Mouse (Mus musculus) macrophage (primary cell): ENCODE data around the gene Fibcd1. TPM values are rescaled to one million over a fixed set of nuclear protein-coding genes. Genes with fewer than 3 reads are reported as not detected.

Experiments used
- H3K27ac ChIP-seq: fragments of 350-480 bp; formaldehyde crosslinking; 2 replicates; pipeline ENCODE4 v1.9.0; 2021
- H3K36me3 ChIP-seq: fragments of 350-480 bp; formaldehyde crosslinking; 2 replicates; pipeline ENCODE4 v1.9.0; 2021; ENCODE audit errors: inconsistent target
- H3K4me3 ChIP-seq: fragments of 350-480 bp; formaldehyde crosslinking; 2 replicates; pipeline ENCODE4 v1.9.0; 2021; ENCODE audit errors: inconsistent target
- H3K79me2 ChIP-seq: fragments of 350-480 bp; formaldehyde crosslinking; 2 replicates; pipeline ENCODE4 v1.9.0; 2021; ENCODE audit errors: inconsistent target
- WGBS: methylation state at CpG from one replicate; pipeline ENCODE4 v1.1.7; 2026; ENCODE audit warnings: inconsistent platforms; ENCODE audit not compliant: missing documents; 5-methylcytosine and 5-hydroxymethylcytosine counted together
- polyA plus RNA-seq: library from polyadenylated mRNA; stranded (reverse); fragments of 250-400 nt; gene quantifications from 3 replicates; pipeline ENCODE4 v1.2.4, GENCODE M21; 2018; ENCODE audit warnings: inconsistent platforms

Gene Fibcd1
- polyA plus RNA-seq, 1 experiment from 2014 or later = not detected

- Histone ChIP-seq H3K27ac (no peak overlapping the region), H3K4me3 (no peak overlapping the region), H3K79me2 (no peaks in the 10 kb centered on the region; the same call in 1 of the 2 replicates), H3K36me3 (peaks cover 67% of the 10 kb centered on the region)
- WGBS = 41% methylated on average over 7 of the region's 7 CpGs
Measured at GRCm38 (mm10) chr2:31787029-31787428, 58.8 kb downstream of the Fibcd1 start.

DNA sequence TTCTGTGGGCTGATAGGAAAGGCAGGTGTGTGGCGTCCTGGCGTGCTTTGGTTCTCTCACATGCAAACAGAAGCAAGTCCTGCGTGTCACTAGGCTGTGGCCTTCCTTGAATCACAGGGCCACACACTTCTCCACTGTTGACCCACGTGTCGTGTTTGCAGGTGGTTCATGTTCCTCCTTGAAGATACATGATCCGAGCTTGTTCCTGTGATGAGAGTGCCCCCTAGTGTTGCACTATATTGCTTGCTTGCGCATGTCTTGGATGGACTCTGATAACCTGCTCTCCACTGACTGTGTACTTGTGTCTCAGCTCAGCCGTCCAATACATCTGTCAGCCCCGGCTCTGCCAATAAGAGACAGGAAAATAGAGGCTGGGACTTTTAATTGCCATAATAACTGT lies 60.7 kb downstream of the Fibcd1 start:
- H3K79me2 ChIP-seq = no peaks in the 10 kb centered on the region; the same call in 1 of the 2 replicates
- H3K27ac ChIP-seq = no peak overlapping the region
- peaks cover 67% of the 10 kb centered on the region for H3K36me3 ChIP-seq
- 31% methylated on average over 9 of the region's 9 CpGs for WGBS
- H3K4me3 ChIP-seq = no peak overlapping the region

DNA sequence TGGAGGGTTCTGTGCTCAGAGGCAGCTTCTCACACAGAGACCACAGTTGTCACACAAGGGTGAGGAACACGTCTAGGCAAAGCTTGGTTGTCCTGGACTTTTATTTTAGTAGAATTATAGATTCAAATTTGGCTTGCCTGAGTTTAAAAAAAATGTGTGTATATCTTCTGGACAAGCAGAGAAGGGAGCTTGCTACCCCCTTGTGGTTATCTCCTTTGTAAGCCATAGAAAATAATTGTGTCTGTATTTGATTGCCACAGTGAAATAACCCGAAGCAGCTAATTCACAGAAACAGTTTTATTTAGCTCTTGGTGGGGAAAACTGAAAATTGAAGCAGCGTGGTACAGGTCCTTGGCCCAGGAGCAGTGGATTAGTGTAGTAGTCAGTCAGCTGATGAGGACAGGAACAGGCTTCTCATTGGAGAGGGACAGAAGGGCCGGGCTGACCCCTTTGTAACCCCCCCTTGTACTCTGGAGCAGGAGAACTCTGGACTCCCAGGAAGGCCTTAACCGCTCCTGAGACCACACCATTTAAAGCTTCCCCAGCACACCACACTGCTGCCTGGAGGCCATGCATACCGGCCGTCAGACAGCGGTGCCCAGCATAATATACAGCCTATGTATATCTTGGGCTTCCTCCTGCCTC lies 62.7 kb downstream of the Fibcd1 start:
- H3K79me2 ChIP-seq = peaks cover 7% of the 10 kb centered on the region; the same call in 1 of the 2 replicates
- H3K27ac ChIP-seq = no peak overlapping the region
- H3K4me3 ChIP-seq = no peak overlapping the region
- H3K36me3 ChIP-seq = peaks cover 72% of the 10 kb centered on the region
- WGBS = 92% methylated on average over 4 of the region's 8 CpGs

- Histone ChIP-seq H3K79me2 (peaks cover 45% of the 10 kb centered on the region), H3K36me3 (peaks cover 52% of the 10 kb centered on the region), H3K4me3 (no peak overlapping the region), H3K27ac (no peak overlapping the region)
- WGBS = 93% methylated on average over 2 of the region's 2 CpGs
Measured at GRCm38 (mm10) chr2:31779258-31779657, 66.5 kb downstream of the Fibcd1 start.

DNA sequence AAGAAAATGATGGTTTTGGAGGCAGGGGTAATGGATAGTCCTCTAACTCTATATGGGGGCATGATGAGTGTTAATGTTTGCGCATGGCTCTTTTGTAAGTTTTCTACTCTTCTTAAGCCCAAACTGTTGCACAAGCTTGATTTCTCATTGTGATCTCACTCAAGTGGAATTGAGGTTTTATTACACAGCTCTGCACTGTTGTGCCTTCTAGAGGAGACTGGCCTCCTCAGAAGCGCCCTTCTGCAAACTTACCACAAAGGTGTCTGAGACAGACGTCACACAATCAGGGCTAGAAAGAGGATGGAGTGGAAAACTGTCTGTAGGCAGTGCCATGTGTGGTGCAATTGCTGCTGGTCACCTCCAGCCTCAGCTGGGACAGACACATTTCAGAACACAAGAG lies 69.3 kb downstream of the Fibcd1 start:
- H3K4me3 ChIP-seq = no peak overlapping the region
- peaks cover 38% of the 10 kb centered on the region for H3K36me3 ChIP-seq
- H3K27ac ChIP-seq = no peak overlapping the region
- peaks cover 73% of the 10 kb centered on the region for H3K79me2 ChIP-seq
- WGBS = 95% methylated on average over 3 of the region's 3 CpGs

DNA sequence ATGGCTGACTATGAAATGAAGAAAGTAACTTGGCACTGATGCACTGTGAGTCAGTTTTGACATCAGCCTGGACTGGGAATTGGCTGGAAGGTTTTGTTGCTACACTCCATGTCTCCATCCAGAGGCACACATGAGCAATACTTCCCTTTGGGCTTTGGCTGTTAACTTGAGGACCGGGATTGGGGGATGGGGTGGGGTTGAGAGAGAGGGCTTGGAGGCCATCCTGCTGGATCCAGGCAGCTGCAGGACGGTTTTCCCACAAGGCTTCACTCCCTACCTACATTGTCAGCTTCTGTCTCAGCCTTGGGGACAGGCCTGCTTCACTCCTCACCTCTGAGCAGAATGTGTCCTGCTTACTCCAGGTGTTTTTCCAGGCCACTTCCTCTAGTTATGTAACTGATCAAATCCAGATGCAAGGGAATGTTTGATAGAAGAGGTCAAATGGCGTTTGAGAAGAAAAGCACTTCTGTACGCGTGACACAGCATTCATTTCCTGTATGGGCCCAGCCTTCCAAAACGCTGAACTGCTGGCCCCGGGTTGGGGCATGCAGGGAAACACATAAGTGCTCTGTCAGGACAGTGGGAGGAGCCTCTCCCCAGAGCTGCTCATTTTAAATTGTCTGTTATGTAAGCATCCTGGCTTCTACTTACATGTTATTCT lies 74.9 kb downstream of the Fibcd1 start:
- WGBS = 15% methylated on average over 7 of the region's 7 CpGs
- H3K27ac ChIP-seq = peak overlapping the region; percentile 97
- no peaks in the 10 kb centered on the region for H3K36me3 ChIP-seq
- peaks cover 76% of the 10 kb centered on the region for H3K79me2 ChIP-seq
- peak overlapping the region; percentile 4; the same call in 1 of the 2 replicates for H3K4me3 ChIP-seq

DNA sequence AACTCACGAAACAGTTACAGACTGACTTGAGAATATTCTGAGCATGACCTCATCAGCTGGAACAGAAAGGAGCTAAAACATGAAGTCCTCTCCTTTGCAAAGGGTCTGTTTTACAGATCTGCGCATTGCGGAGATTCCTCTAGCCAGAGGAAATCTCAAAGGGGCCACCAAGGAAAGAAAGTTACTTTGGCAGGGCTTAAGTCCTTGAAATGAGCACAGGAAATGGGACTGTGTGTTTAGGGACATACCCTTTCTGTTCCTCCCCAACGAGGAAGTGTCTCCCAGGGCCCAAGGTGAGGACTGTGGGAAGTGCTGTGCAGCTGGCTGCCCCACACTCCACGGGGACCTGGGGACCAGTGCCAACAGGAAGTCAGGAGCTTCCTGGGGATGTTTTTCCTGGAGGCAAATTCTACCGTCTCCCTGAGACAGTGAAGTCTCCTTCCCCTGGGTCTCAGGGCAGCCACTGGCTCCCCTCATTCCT lies 76.1 kb downstream of the Fibcd1 start:
- peaks cover 76% of the 10 kb centered on the region for H3K79me2 ChIP-seq
- H3K27ac ChIP-seq = peak overlapping the region; percentile 97
- WGBS = 9% methylated on average over 6 of the region's 6 CpGs
- H3K4me3 ChIP-seq = peak overlapping the region; percentile 5; the same call in 1 of the 2 replicates
- H3K36me3 ChIP-seq = no peaks in the 10 kb centered on the region

- peaks cover 76% of the 10 kb centered on the region for H3K79me2 ChIP-seq
- H3K27ac ChIP-seq = peak overlapping the region; percentile 97
- H3K36me3 ChIP-seq = no peaks in the 10 kb centered on the region
- peak overlapping the region; percentile 5; the same call in 1 of the 2 replicates for H3K4me3 ChIP-seq
- 8% methylated on average over 4 of the region's 4 CpGs for WGBS
Measured at GRCm38 (mm10) chr2:31769115-31769514, 76.7 kb downstream of the Fibcd1 start.

GRCm38 (mm10) chr2:31767815-31768214 lies 78.0 kb downstream of the Fibcd1 start:
- 84% methylated on average over 4 of the region's 4 CpGs for WGBS
- no peak overlapping the region for H3K27ac ChIP-seq
- H3K79me2 ChIP-seq = peaks cover 73% of the 10 kb centered on the region
- H3K36me3 ChIP-seq = no peaks in the 10 kb centered on the region
- H3K4me3 ChIP-seq = no peak overlapping the region

DNA sequence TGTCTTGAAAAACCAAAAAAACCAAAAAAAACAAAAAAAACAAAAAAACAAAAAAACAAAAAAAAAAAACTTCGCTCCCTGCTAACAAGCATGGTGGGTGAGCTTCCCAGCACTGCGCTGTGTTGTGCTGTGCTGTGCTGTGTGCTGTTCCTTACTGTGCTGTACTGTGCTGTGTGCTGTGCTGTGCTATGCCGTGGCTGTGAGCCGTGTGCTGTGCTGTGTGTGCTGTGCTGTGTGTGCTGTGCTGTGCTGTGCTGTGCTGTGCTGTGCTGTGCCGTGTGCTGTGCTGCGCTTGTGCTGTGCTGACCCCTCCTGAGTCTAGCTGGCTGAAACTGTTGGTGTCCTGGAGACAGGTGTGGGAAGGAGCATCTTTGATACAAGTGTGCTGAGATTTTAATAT lies 78.7 kb downstream of the Fibcd1 start:
- WGBS = 91% methylated on average over 3 of the region's 6 CpGs
- Histone ChIP-seq H3K27ac (no peak overlapping the region), H3K4me3 (no peak overlapping the region), H3K36me3 (no peaks in the 10 kb centered on the region), H3K79me2 (peaks cover 73% of the 10 kb centered on the region)

Other genes starting within 250 kb of the Fibcd1 start
- gene Prdm12, start 206.0 kb downstream of the Fibcd1 start, polyA plus RNA-seq = not detected in 3 replicates
- 6.6 to 25.2 TPM (median 7.8 TPM) in 3 replicates for gene Exosc2, start 175.3 kb downstream of the Fibcd1 start, polyA plus RNA-seq
- gene Abl1, start 157.6 kb downstream of the Fibcd1 start, polyA plus RNA-seq = 31.8 to 37.5 TPM (median 34.7 TPM) in 3 replicates
- gene Qrfp, start 35.4 kb downstream of the Fibcd1 start, polyA plus RNA-seq = not detected in 3 replicates
- gene Lamc3, start 41.3 kb upstream of the Fibcd1 start, polyA plus RNA-seq = not detected in 3 replicates
- gene Aif1l, start 104.1 kb upstream of the Fibcd1 start, polyA plus RNA-seq = not detected in 3 replicates
- 39.4 to 47.0 TPM (median 40.3 TPM) in 3 replicates for gene Nup214, start 128.4 kb upstream of the Fibcd1 start, polyA plus RNA-seq
- gene Fam78a, start 238.9 kb upstream of the Fibcd1 start, polyA plus RNA-seq = 12.7 to 16.8 TPM (median 14.3 TPM) in 3 replicates
- gene Plpp7, start 249.5 kb upstream of the Fibcd1 start, polyA plus RNA-seq = 0.75 to 1.4 TPM (median 0.87 TPM) in 3 replicates